Comparison of ENCODE assay signal across 7 mouse cellular contexts in genomic region chr16:11202571-11203554, GRCm38 (mm10). TPM values are rescaled to one million over a fixed set of nuclear protein-coding genes. Genes with fewer than 3 reads are reported as not detected.
DNase-seq lines count a peak whose midpoint lies in the region; ATAC-seq and TF ChIP-seq lines count a peak whose summit lies in the region.

Gene Rsl1d1 (minus strand): TSS chr16:11203331.

- peaks cover 45% of the 10 kb centered on the region for H3K36me3 ChIP-seq in embryonic facial prominence, embryonic 12.5 days
- peaks cover 4% of the 10 kb centered on the region for H3K36me3 ChIP-seq in kidney, adult 2 months (ENCODE audit: control insufficient read depth, insufficient read depth, low read length)
- peaks cover 56% of the 10 kb centered on the region for H3K36me3 ChIP-seq in limb, embryonic 12.5 days
- peaks cover 29% of the 10 kb centered on the region; the same call in 1 of the 2 replicates for H3K36me3 ChIP-seq in midbrain, embryonic 15.5 days (replicated peaks)
- H3K36me3 ChIP-seq in spleen, adult 2 months (ENCODE audit: control insufficient read depth, insufficient read depth, low read length) = peaks cover 13% of the 10 kb centered on the region

- H3K4me1 ChIP-seq in embryonic facial prominence, embryonic 12.5 days = peaks cover 24% of the 10 kb centered on the region
- peaks cover 6% of the 10 kb centered on the region; the same call in 1 of the 2 replicates for H3K4me1 ChIP-seq in kidney, adult 2 months (ENCODE audit: control insufficient read depth, insufficient read depth, low read length)
- peaks cover 32% of the 10 kb centered on the region for H3K4me1 ChIP-seq in limb, embryonic 12.5 days (replicated peaks)
- peaks cover 30% of the 10 kb centered on the region for H3K4me1 ChIP-seq in midbrain, embryonic 15.5 days
- peaks cover 6% of the 10 kb centered on the region for H3K4me1 ChIP-seq in spleen, adult 2 months (ENCODE audit: control insufficient read depth, insufficient read depth, insufficient read length)

- no peaks in the 10 kb centered on the region for H3K9me3 ChIP-seq in embryonic facial prominence, embryonic 12.5 days
- H3K9me3 ChIP-seq in limb, embryonic 12.5 days = no peaks in the 10 kb centered on the region
- H3K9me3 ChIP-seq in midbrain, embryonic 15.5 days = no peaks in the 10 kb centered on the region

- H3K27me3 ChIP-seq in embryonic facial prominence, embryonic 12.5 days = no peaks in the 10 kb centered on the region
- H3K27me3 ChIP-seq in kidney, adult 2 months (replicated peaks; ENCODE audit: control insufficient read depth, insufficient read depth, low read length) = no peaks in the 10 kb centered on the region
- H3K27me3 ChIP-seq in limb, embryonic 12.5 days = no peaks in the 10 kb centered on the region
- no peaks in the 10 kb centered on the region for H3K27me3 ChIP-seq in midbrain, embryonic 15.5 days (replicated peaks)
- no peaks in the 10 kb centered on the region for H3K27me3 ChIP-seq in spleen, adult 2 months (ENCODE audit: control insufficient read depth, insufficient read depth, low read length)

- peak within 1 kb of the TSS; percentile 86 for H3K4me3 ChIP-seq in embryonic facial prominence, embryonic 12.5 days
- peak within 1 kb of the TSS; percentile 83 for H3K4me3 ChIP-seq in kidney, adult 2 months (ENCODE audit: insufficient read depth, low read depth, low read length)
- H3K4me3 ChIP-seq in limb, embryonic 12.5 days (replicated peaks) = peak within 1 kb of the TSS; percentile 84
- peak within 1 kb of the TSS; percentile 94 for H3K4me3 ChIP-seq in midbrain, embryonic 15.5 days
- H3K4me3 ChIP-seq in spleen, adult 2 months (ENCODE audit: extremely low read depth, insufficient read depth, insufficient read length) = peak within 1 kb of the TSS; percentile 95

- H3K4me2 ChIP-seq in embryonic facial prominence, embryonic 12.5 days (replicated peaks) = peak within 1 kb of the TSS; percentile 87
- H3K4me2 ChIP-seq in limb, embryonic 12.5 days = peak within 1 kb of the TSS; percentile 91
- H3K4me2 ChIP-seq in midbrain, embryonic 15.5 days = peak within 1 kb of the TSS; percentile 96

- DNase-seq in adrenal gland, postnatal 25 days = peak; percentile 91
- DNase-seq in heart, adult 18-20 months = peak; percentile 93 to 94
- DNase-seq in kidney, adult 2 months = peak; percentile 95
- peak; percentile 89 to 92 for DNase-seq in spleen, adult 2 months (ENCODE audit: low read depth in 1 of 2, low spot score in 2 of 2)

- H3K9ac ChIP-seq in embryonic facial prominence, embryonic 12.5 days = peak within 1 kb of the TSS; percentile 89
- H3K9ac ChIP-seq in limb, embryonic 12.5 days (replicated peaks) = peak within 1 kb of the TSS; percentile 91
- H3K9ac ChIP-seq in midbrain, embryonic 15.5 days = peak within 1 kb of the TSS; percentile 75

- peak within 1 kb of the TSS; percentile 85 for H3K27ac ChIP-seq in embryonic facial prominence, embryonic 12.5 days
- H3K27ac ChIP-seq in kidney, adult 2 months (ENCODE audit: insufficient read depth, low read depth, low read length) = peak within 1 kb of the TSS; percentile 47
- peak within 1 kb of the TSS; percentile 91 for H3K27ac ChIP-seq in limb, embryonic 12.5 days
- peak within 1 kb of the TSS; percentile 73 for H3K27ac ChIP-seq in midbrain, embryonic 15.5 days
- H3K27ac ChIP-seq in spleen, adult 2 months (ENCODE audit: insufficient read depth, low read length) = peak within 1 kb of the TSS; percentile 87

- WGBS in embryonic facial prominence, embryonic 12.5 days = under 1% methylated on average over 68 of the region's 68 CpGs
- WGBS in kidney, adult 2 months = under 1% methylated on average over 68 of the region's 68 CpGs
- WGBS in limb, embryonic 12.5 days = under 1% methylated on average over 68 of the region's 68 CpGs
- under 1% methylated on average over 68 of the region's 68 CpGs for WGBS in midbrain, embryonic 15.5 days
- WGBS in spleen, adult 2 months = under 1% methylated on average over 68 of the region's 68 CpGs

- peak; percentile 96 for ATAC-seq in embryonic facial prominence, embryonic 12.5 days (ENCODE audit: insufficient number of reproducible peaks, insufficient read depth, low FRiP score, low TSS enrichment)
- peak; percentile 97 for ATAC-seq in limb, embryonic 12.5 days (ENCODE audit: insufficient number of reproducible peaks, insufficient read depth, low FRiP score, low TSS enrichment, low read depth)
- peak; percentile 99 for ATAC-seq in midbrain, embryonic 15.5 days (replicated peaks)

- TF ChIP-seq CTCF in kidney, adult 2 months (conservative IDR thresholded peaks at IDR 0.05; ENCODE audit: insufficient read depth, insufficient read length, low read depth, low read length) = no peak
- TF ChIP-seq CTCF in spleen, adult 2 months (IDR thresholded peaks at IDR 0.05; ENCODE audit: extremely low read depth, insufficient read depth, insufficient read length, insufficient replicate concordance) = no peak

- TF ChIP-seq POLR2A in kidney, adult 2 months (IDR thresholded peaks at IDR 0.05; ENCODE audit: low read depth, low read length) = peak; percentile 41
- peak; percentile 62 for TF ChIP-seq POLR2A in spleen, adult 2 months (IDR thresholded peaks at IDR 0.05; ENCODE audit: low read depth, low read length)

RNA-seq across cellular contexts. Expression of gene Rsl1d1, which starts in this region (rescaled TPM):
- total RNA-seq in adrenal gland, postnatal 25 days (2021) = 71.5 and 79.2 TPM in 2 replicates
- polyA plus RNA-seq in embryonic facial prominence, embryonic 12.5 days (2016; fragmentation: Nextera tagmentation; extraction: Ambion mirVana) = 198 and 211 TPM in 2 replicates
- 10 to 100 TPM; 52.7 to 58.3 TPM for total RNA-seq in heart, adult 18-20 months (2021)
- polyA plus RNA-seq in kidney, adult 2 months (2012; rRNA removed) = 6.1 and 9.5 TPM in 2 replicates
- polyA plus RNA-seq in limb, embryonic 12.5 days (2016; fragmentation: Nextera tagmentation; extraction: Ambion mirVana) = 224 and 225 TPM in 2 replicates
- polyA plus RNA-seq in midbrain, embryonic 15.5 days (2015; fragmentation: Nextera tagmentation; extraction: Ambion mirVana) = 119 and 122 TPM in 2 replicates
- 2.6 and 4.5 TPM in 2 replicates for polyA plus RNA-seq in spleen, adult 2 months (2012; rRNA removed)

Comparison
In these comparisons a context has a peak if more than half of its experiments do, and no peak if none do; other contexts are left out.
1. Peak in every context shown above with its lines: DNase-seq, ATAC-seq, H3K4me3 ChIP-seq and H3K27ac ChIP-seq.
2. RNA of gene Rsl1d1 (polyA plus RNA-seq): 224 to 225 TPM in limb, embryonic 12.5 days, 198 to 211 TPM in embryonic facial prominence, embryonic 12.5 days and 119 to 122 TPM in midbrain, embryonic 15.5 days; 6.1 to 9.5 TPM in kidney, adult 2 months and 2.6 to 4.5 TPM in spleen, adult 2 months; every median in the first group is over 10 times any median in the second.